Mouse (Mus musculus) G1E (cell line): Measurements from ENCODE around the gene Mtrf1l. TPM values are rescaled to one million over a fixed set of nuclear protein-coding genes. Genes with fewer than 3 reads are reported as not detected.

Source experiments
- ATAC-seq: 2 replicates; pipeline ENCODE4 v1.8.0; 2016; ENCODE audit warnings: mild to moderate bottlenecking; ENCODE audit not compliant: insufficient number of reproducible peaks, poor library complexity, low FRiP score, severe bottlenecking; ENCODE audit errors: extremely low read depth
- DNase-seq: peaks from one replicate; pipeline ENCODE4 v3.0.0; 2012; ENCODE audit warnings: low spot score
- H3K27me3 ChIP-seq: 2 replicates; pipeline ENCODE4 v1.6.1; 2012; ENCODE audit warnings: mild to moderate bottlenecking, low read length, inconsistent platforms; ENCODE audit not compliant: insufficient read depth
- H3K36me3 ChIP-seq: replicated peaks from 2 replicates; pipeline ENCODE3; 2012; ENCODE audit warnings: mild to moderate bottlenecking, inconsistent platforms
- H3K4me1 ChIP-seq: 2 replicates; pipeline ENCODE4 v1.6.1; 2012; ENCODE audit warnings: low read depth, low read length, inconsistent platforms, mixed read lengths; ENCODE audit not compliant: insufficient read depth
- H3K4me3 ChIP-seq: 2 replicates; pipeline ENCODE4 v1.5.1; 2012; ENCODE audit warnings: low read depth, mild to moderate bottlenecking, inconsistent platforms, low read length, moderate library complexity, mixed read lengths
- H3K9me3 ChIP-seq: replicated peaks from 2 replicates; pipeline ENCODE4 v1.6.1; 2012; ENCODE audit warnings: inconsistent platforms
- CTCF ChIP-seq: IDR thresholded peaks from 2 replicates; pipeline ENCODE4 v1.5.1; 2012; ENCODE audit warnings: low read depth, low read length, inconsistent platforms, mixed read lengths
- GATA1 ChIP-seq: IDR thresholded peaks from 2 replicates; pipeline ENCODE4 v1.6.1; 2012; ENCODE audit warnings: borderline replicate concordance, low read length, inconsistent platforms, mixed read lengths
- GATA2 ChIP-seq: IDR thresholded peaks from 2 replicates; pipeline ENCODE4 v1.6.1; 2012; ENCODE audit warnings: low read depth, low read length, inconsistent platforms, borderline replicate concordance
- POLR2AphosphoS5 ChIP-seq: IDR thresholded peaks from 2 replicates; pipeline ENCODE4 v1.6.1; 2012; ENCODE audit warnings: low read depth, low read length, inconsistent platforms; ENCODE audit not compliant: insufficient replicate concordance
- TAL1 ChIP-seq: conservative IDR thresholded peaks from 2 replicates; pipeline ENCODE4 v1.6.1; 2012; ENCODE audit warnings: low read depth, low read length, inconsistent platforms, mixed read lengths
- polyA plus RNA-seq: library from polyadenylated mRNA; stranded (reverse); fragments of >175 nt; gene quantifications from 2 replicates; pipeline ENCODE4 v1.2.3, GENCODE M21; 2012
- total RNA-seq, 2 experiments: library from RNA; stranded (forward) in 1 of 2; stranded (reverse) in 1 of 2; fragments of 200-1000 nt in 1 of 2; fragments of >200 nt in 1 of 2; fragmentation: Nextera tagmentation in 1 of 2; gene quantifications; 2 replicates each; pipeline ENCODE4 v1.2.3; 2014 to 2017

The Mtrf1l gene
- total and polyA plus RNA-seq, 3 experiments, result 5.9 to 32.1 (median 13.7) TPM

- Histone ChIP-seq H3K4me3 (no peak overlapping the region), H3K9me3 (no peaks in the 10 kb centered on the region), H3K27me3 (peaks cover 3% of the 10 kb centered on the region; the same call in 1 of the 2 replicates), H3K36me3 (no peaks in the 10 kb centered on the region), H3K4me1 (no peaks in the 10 kb centered on the region)
- TF ChIP-seq CTCF, result peak; percentile 50
- no peak for TF ChIP-seq GATA1
- ATAC-seq, result no peak
- no peak for DNase-seq
Observed at GRCm38 (mm10) chr10:5859729-5860128, 36.0 kb upstream of the Mtrf1l start.

- Histone ChIP-seq H3K36me3 (no peaks in the 10 kb centered on the region), H3K9me3 (no peaks in the 10 kb centered on the region), H3K4me3 (no peak overlapping the region), H3K27me3 (peaks cover 3% of the 10 kb centered on the region; the same call in 1 of the 2 replicates), H3K4me1 (no peaks in the 10 kb centered on the region)
- TF ChIP-seq TAL1 (no peak), GATA1 (no peak), GATA2 (no peak), CTCF (no peak)
- DNase-seq (no peak), ATAC-seq (no peak)
Observed at GRCm38 (mm10) chr10:5857996-5858549, 34.4 kb upstream of the Mtrf1l start.

- Histone ChIP-seq H3K9me3 (no peaks in the 10 kb centered on the region), H3K36me3 (no peaks in the 10 kb centered on the region), H3K4me3 (no peak overlapping the region), H3K27me3 (peaks cover 3% of the 10 kb centered on the region; the same call in 1 of the 2 replicates), H3K4me1 (no peaks in the 10 kb centered on the region)
- DNase-seq (no peak), ATAC-seq (no peak)
- TF ChIP-seq CTCF (no peak), GATA1 (no peak), GATA2 (no peak), TAL1 (no peak), POLR2AphosphoS5 (no peak)
Observed at GRCm38 (mm10) chr10:5853290-5853868, 29.7 kb upstream of the Mtrf1l start.

GRCm38 (mm10) chr10:5846939-5847338, 23.2 kb upstream of the Mtrf1l start:
- ATAC-seq, result no peak
- DNase-seq, result no peak

DNA sequence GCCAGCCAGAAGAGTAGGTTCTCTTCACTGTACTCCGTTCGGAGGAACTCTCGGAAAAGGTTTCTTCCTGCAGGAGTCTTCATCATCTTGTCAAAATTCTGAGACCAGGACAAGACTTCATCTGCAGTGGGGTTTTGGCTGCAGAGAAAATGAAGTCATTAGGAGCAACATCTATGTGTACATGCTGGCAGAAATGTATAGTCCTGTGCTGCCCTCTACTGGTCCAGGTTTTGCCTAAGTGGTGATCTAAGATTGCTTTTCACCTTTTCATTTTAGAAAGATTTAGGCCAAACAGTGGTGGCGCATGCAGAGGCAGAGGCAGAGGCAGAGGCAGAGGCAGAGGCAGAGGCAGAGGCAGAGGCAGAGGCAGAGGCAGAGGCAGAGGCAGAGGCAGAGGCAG, 17.7 kb upstream of the Mtrf1l start:
- ATAC-seq (no peak), DNase-seq (no peak)
- no peaks in the 10 kb centered on the region for H3K36me3 ChIP-seq
- H3K4me1 ChIP-seq, result no peaks in the 10 kb centered on the region
- TF ChIP-seq CTCF (no peak), GATA1 (no peak), TAL1 (no peak), GATA2 (no peak), POLR2AphosphoS5 (no peak)
- peaks cover 5% of the 10 kb centered on the region; the same call in 1 of the 2 replicates for H3K27me3 ChIP-seq
- no peak overlapping the region for H3K4me3 ChIP-seq
- H3K9me3 ChIP-seq, result no peaks in the 10 kb centered on the region

More at GRCm38 (mm10) chr10:5846939-5847338, 23.2 kb upstream of the Mtrf1l start:
- Histone ChIP-seq H3K9me3 (no peaks in the 10 kb centered on the region), H3K4me3 (no peak overlapping the region), H3K27me3 (no peaks in the 10 kb centered on the region), H3K36me3 (no peaks in the 10 kb centered on the region), H3K4me1 (no peaks in the 10 kb centered on the region)
- TF ChIP-seq GATA1, result no peak
- no peak for TF ChIP-seq TAL1
- TF ChIP-seq POLR2AphosphoS5, result no peak
- TF ChIP-seq CTCF, result no peak
- TF ChIP-seq GATA2, result no peak

GRCm38 (mm10) chr10:5826336-5827025, 2.8 kb upstream of the Mtrf1l start:
- no peak for DNase-seq
- no peak overlapping the region for H3K4me3 ChIP-seq
- no peak for ATAC-seq

More at GRCm38 (mm10) chr10:5826336-5827025, 2.8 kb upstream of the Mtrf1l start:
- peaks cover 14% of the 10 kb centered on the region; the same call in 1 of the 2 replicates for H3K27me3 ChIP-seq
- TF ChIP-seq TAL1 (no peak), GATA1 (no peak), CTCF (no peak)
- peaks cover 12% of the 10 kb centered on the region for H3K36me3 ChIP-seq
- H3K4me1 ChIP-seq, result peaks cover 22% of the 10 kb centered on the region
- no peaks in the 10 kb centered on the region for H3K9me3 ChIP-seq
